Mouse (Mus musculus) heart, postnatal 10 days (tissue): ENCODE data around the gene Cops4. TPM values are rescaled to one million over a fixed set of nuclear protein-coding genes. Genes with fewer than 3 reads are reported as not detected.
A peak's percentile ranks its signal among the peaks of the same experiment; 100 is the strongest.

Source experiments
- DNase-seq, 2 experiments: peaks; one replicate each; pipeline ENCODE4 v3.0.0; 2021
- intact Hi-C: fragments of 180-260 bp; cut with DNase I; formaldehyde crosslinking; loops from one replicate; pipeline ENCODE4 v1.15.1; 2025
- total RNA-seq, 2 experiments: library from RNA; stranded (reverse); gene quantifications; 2 replicates each; pipeline ENCODE4 v1.2.3; 2021

Gene Cops4
- total RNA-seq = 10 to 100 TPM; 82.2 to 87.9 TPM

- peak; percentile 98 to 99 for DNase-seq
- intact Hi-C loops = loop anchor here (2.0 kb wide), 3 partner anchors 20 to 102 kb away; partner anchors contain the start of gene Sec31a
Measured at GRCm38 (mm10) chr5:100518049-100519026, at the start of gene Cops4. Cops4 (plus strand) TSS chr5:100518309.

- intact Hi-C loops = no loop called here
- DNase-seq = no peak
Measured at GRCm38 (mm10) chr5:100476328-100476727, 41.8 kb upstream of the Cops4 start.

- no peak for DNase-seq
- intact Hi-C loops = no loop called here
Measured at GRCm38 (mm10) chr5:100477604-100478003, 40.5 kb upstream of the Cops4 start.

GRCm38 (mm10) chr5:100483569-100483968 is 34.5 kb upstream of the Cops4 start:
- no peak for DNase-seq
- intact Hi-C loops = no loop called here

- intact Hi-C loops = no loop called here
- no peak for DNase-seq
Measured at GRCm38 (mm10) chr5:100487120-100487519, 31.0 kb upstream of the Cops4 start.

GRCm38 (mm10) chr5:100488231-100488630 is 29.9 kb upstream of the Cops4 start:
- intact Hi-C loops = no loop called here
- no peak for DNase-seq

GRCm38 (mm10) chr5:100489340-100489739 is 28.8 kb upstream of the Cops4 start:
- DNase-seq = no peak
- intact Hi-C loops = no loop called here

- intact Hi-C loops = no loop called here
- DNase-seq = no peak
Measured at GRCm38 (mm10) chr5:100491704-100492103, 26.4 kb upstream of the Cops4 start.

- peak; percentile 84 to 86 for DNase-seq
Measured at GRCm38 (mm10) chr5:100498436-100499180, 19.5 kb upstream of the Cops4 start.

GRCm38 (mm10) chr5:100499243-100499642 is 18.9 kb upstream of the Cops4 start:
- no peak for DNase-seq

More at GRCm38 (mm10) chr5:100498436-100499180, 19.5 kb upstream of the Cops4 start:
- intact Hi-C loops = loop anchor here (2.0 to 5.0 kb wide), 3 partner anchors 20 to 81 kb away; partner anchors contain the start of genes Cops4 and Sec31a

GRCm38 (mm10) chr5:100499831-100500304 is 18.2 kb upstream of the Cops4 start:
- peak; percentile 24 to 39 for DNase-seq
- intact Hi-C loops = loop anchor here (2.0 to 5.0 kb wide), 3 partner anchors 19 to 83 kb away; partner anchors contain the start of genes Cops4 and Sec31a

More at GRCm38 (mm10) chr5:100499243-100499642, 18.9 kb upstream of the Cops4 start:
- intact Hi-C loops = loop anchor here (2.0 to 5.0 kb wide), 3 partner anchors 20 to 82 kb away; partner anchors contain the start of genes Cops4 and Sec31a

GRCm38 (mm10) chr5:100500458-100500961 is 17.6 kb upstream of the Cops4 start, which contains the start of gene Lin54:
Lin54 (minus strand) TSS chr5:100500639.
- intact Hi-C loops = no loop called here
- DNase-seq = peak; percentile 88 to 90

GRCm38 (mm10) chr5:100501267-100501666 is 16.8 kb upstream of the Cops4 start:
- no peak for DNase-seq
- intact Hi-C loops = no loop called here

GRCm38 (mm10) chr5:100509247-100509646 is 8.9 kb upstream of the Cops4 start:
- no peak for DNase-seq
- intact Hi-C loops = no loop called here

- intact Hi-C loops = no loop called here
- no peak for DNase-seq
Measured at GRCm38 (mm10) chr5:100512576-100512975, 5.5 kb upstream of the Cops4 start.

- intact Hi-C loops = loop anchor here (2.0 kb wide), 3 partner anchors 20 to 102 kb away; partner anchors contain the start of gene Sec31a
Measured at GRCm38 (mm10) chr5:100519027-100519411, 910 bp downstream of the Cops4 start.

GRCm38 (mm10) chr5:100520223-100520622 is 2.1 kb downstream of the Cops4 start:
- DNase-seq = no peak
- intact Hi-C loops = loop anchor here (10.0 kb wide), 1 partner anchor 545 kb away; the partner anchor contains the start of genes 4930524J08Rik and Hnrnpd

More at GRCm38 (mm10) chr5:100519027-100519411, 910 bp downstream of the Cops4 start:
- DNase-seq = no peak

- DNase-seq = no peak
- intact Hi-C loops = loop anchor here (10.0 kb wide), 1 partner anchor 549 kb away; the partner anchor contains the start of genes 4930524J08Rik and Hnrnpd
Measured at GRCm38 (mm10) chr5:100523331-100523730, 5.2 kb downstream of the Cops4 start.

GRCm38 (mm10) chr5:100524921-100525320 is 6.8 kb downstream of the Cops4 start:
- no peak for DNase-seq
- intact Hi-C loops = loop anchor here (10.0 kb wide), 1 partner anchor 550 kb away; the partner anchor contains the start of genes 4930524J08Rik and Hnrnpd

GRCm38 (mm10) chr5:100525620-100526019 is 7.5 kb downstream of the Cops4 start:
- peak in 1 of 2 experiments; percentile 10 for DNase-seq
- intact Hi-C loops = loop anchor here (10.0 kb wide), 1 partner anchor 551 kb away; the partner anchor contains the start of genes 4930524J08Rik and Hnrnpd
